Mouse (Mus musculus): ENCODE results near the gene Ankra2. TPM values are rescaled to one million over a fixed set of nuclear protein-coding genes. Genes with fewer than 3 reads are reported as not detected.

Ankra2 gene
- total RNA-seq (2023): 10 to 100 TPM; 22.9 to 25.4 TPM

GRCm38 (mm10) chr13:98262636-98263457 is at the start of gene Ankra2, which contains the start of gene Utp15:
Ankra2 (plus strand) TSS chr13:98263074.
Utp15 (minus strand) TSS chr13:98263041.

GRCm38 (mm10) chr13:98279686-98280085 is 16.8 kb downstream of the Ankra2 start, which contains the start of gene Gm21976:
Gm21976 (plus strand) TSS chr13:98279887.

DNA sequence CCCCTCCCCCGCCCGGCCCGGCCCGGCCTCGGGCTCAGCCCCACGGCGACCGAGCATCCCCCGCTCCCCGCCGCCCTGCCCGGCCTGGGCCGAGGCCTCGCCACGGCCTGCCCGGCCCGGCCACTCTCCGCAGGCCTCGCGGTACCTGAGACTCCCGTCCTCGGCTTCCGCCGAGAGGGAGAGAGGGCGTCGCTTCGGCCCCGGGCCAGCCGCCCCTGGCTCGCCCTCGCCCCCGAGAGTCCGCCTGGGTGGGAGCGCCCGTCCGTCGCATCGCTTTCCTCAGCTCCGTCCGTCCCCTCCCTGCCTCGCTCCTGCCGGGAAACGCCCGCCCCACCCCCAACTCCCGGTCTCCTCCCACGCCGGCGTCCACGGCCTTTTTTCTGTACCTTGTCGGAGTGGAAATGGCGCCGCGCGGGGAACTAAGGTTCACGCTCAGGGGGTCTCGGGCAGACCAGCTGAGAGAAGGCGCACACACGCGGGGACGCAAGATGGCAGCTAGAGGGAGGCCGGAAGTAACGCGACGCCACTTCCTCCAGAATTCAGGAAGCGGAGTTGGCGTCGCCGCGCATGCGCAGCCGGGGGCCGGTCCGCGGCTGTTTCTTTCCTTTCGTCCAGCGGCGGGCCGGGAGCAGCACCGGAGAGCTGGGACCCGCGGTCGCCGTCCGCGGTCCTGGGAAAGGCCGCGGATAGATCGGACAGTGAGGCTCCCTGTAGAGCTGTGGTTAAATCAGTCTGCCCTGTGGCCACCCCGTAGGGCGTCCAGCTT is 53.8 kb downstream of the Ankra2 start, which contains the start of gene Btf3:
Gene Btf3, minus strand, starts transcription at position 527 of the 766 bp plus-strand sequence.

Other genes starting within 250 kb of the Ankra2 start
- not detected for gene Arhgef28, start 56.6 kb upstream of the Ankra2 start, total RNA-seq (2023)
- 10 to 100 TPM; 25.8 to 26.6 TPM for gene Utp15, start within 50 bp of the Ankra2 start, total RNA-seq (2023)
- not detected for gene Gm21976, start 16.8 kb downstream of the Ankra2 start, total RNA-seq (2023)
- gene Btf3, start 53.9 kb downstream of the Ankra2 start, total RNA-seq (2023): 100 to 1,000 TPM; 384 to 401 TPM
- not detected for gene Foxd1, start 91.2 kb downstream of the Ankra2 start, total RNA-seq (2023)
- not detected for gene Gm10320, start 228.9 kb downstream of the Ankra2 start, total RNA-seq (2023)

Measured in monocyte, adult 59 days (primary cell).